Mouse (Mus musculus) liver, postnatal 0 days (tissue): ENCODE measurements around the gene Zfp652.

Experiments used
- CTCF ChIP-seq: sonication (generic); IDR thresholded peaks from 2 replicates; pipeline ENCODE4 v1.5.1; 2016; ENCODE audit warnings: antibody characterized with exemption, low read depth
- EP300 ChIP-seq: IDR thresholded peaks from 2 replicates; pipeline ENCODE4 v1.6.1; 2016; ENCODE audit warnings: antibody characterized with exemption, low read depth, mild to moderate bottlenecking

- no peak for TF ChIP-seq CTCF
- no peak for TF ChIP-seq EP300
Observed at GRCm38 (mm10) chr11:95789451-95789891, 77.0 kb downstream of the Zfp652 start.
